Mouse (Mus musculus) activated CD4-positive, CD25-positive, alpha-beta regulatory T cell, adult 4 months (primary cell): ENCODE measurements around the gene Nsrp1. TPM values are rescaled to one million over a fixed set of nuclear protein-coding genes. Genes with fewer than 3 reads are reported as not detected.

Source experiments
- polyA plus RNA-seq, 2 experiments: library from polyadenylated mRNA; unstranded; fragments of 100-300 nt; shearing (Covaris generic); gene quantifications; one replicate each; pipeline ENCODE4 v1.2.1; 2017

Gene Nsrp1
- polyA plus RNA-seq, 2 experiments from 2014 or later = 51.8 to 75.8 TPM

Other genes with a start within 250 kb of the Nsrp1 start
- gene Cpd, start 231.4 kb downstream of the Nsrp1 start, polyA plus RNA-seq = 1 to 10 TPM; 4.8 to 6.1 TPM
- gene Tmigd1, start 176.3 kb downstream of the Nsrp1 start, polyA plus RNA-seq = 1 to 10 TPM; 1.8 to 2.5 TPM
- 10 to 100 TPM; 77.1 to 98.7 TPM for gene Blmh, start 153.6 kb downstream of the Nsrp1 start, polyA plus RNA-seq
- gene Slc6a4, start 79.8 kb downstream of the Nsrp1 start, polyA plus RNA-seq = not detected
- under 1 TPM; 0.07 to 0.23 TPM for gene Efcab5, start 110.5 kb upstream of the Nsrp1 start, polyA plus RNA-seq
- gene Ssh2, start 137.9 kb upstream of the Nsrp1 start, polyA plus RNA-seq = 10 to 100 TPM; 70.5 to 71.3 TPM